Mouse (Mus musculus): ENCODE data around the gene Ubxn4.
"Not testable (repeated sequence)": the region's sequence is repeated elsewhere in the genome, so short reads cannot be mapped to it uniquely, and the experiment has no call there.

Ubxn4 gene

DNA sequence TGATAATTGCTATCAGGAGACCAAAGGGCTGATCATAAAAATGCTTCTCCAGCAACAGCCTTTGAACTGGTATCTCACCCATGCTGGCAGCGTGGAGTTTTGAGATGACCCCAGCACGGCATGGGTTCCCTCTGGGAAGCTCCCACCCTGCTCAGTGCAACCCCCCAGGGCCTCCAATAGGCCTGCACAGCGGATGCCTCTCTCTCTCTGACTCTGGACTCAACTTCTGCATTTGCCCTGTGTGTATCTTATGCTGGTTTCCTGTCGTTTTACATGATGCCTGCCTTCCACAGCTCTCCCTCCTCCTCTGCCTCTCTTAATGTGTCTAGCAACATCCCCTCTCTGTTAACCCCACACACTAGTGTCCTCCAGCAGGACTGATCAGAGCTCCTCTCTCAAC, 70.9 kb downstream of the Ubxn4 start:
- DNase-seq (ENCODE audit: low spot score in 2 of 2) = no peak

DNA sequence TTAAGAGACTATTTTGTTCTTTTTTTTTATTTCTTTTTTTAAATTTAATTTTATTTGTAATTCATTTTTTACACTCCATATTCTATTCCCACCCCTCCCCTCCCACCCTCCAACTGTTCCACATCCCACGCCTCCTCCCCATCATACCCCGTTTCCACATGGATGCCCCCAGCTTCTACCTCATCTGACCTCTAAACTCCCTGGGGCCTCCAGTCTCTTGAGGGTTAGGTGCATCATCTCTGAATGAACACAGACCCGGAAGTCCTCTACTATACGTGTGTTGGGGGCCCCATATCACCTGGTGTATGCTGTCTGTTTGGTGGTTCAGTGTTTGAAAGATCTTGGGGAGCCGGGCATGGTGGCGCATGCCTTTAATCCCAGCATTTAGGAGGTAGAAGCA, 75.5 kb downstream of the Ubxn4 start:
- not testable (repeated sequence) for DNase-seq (ENCODE audit: low spot score in 2 of 2)

GRCm38 (mm10) chr1:128323026-128323643, 79.4 kb downstream of the Ubxn4 start:
- DNase-seq (ENCODE audit: low spot score in 2 of 2) = no peak

DNA sequence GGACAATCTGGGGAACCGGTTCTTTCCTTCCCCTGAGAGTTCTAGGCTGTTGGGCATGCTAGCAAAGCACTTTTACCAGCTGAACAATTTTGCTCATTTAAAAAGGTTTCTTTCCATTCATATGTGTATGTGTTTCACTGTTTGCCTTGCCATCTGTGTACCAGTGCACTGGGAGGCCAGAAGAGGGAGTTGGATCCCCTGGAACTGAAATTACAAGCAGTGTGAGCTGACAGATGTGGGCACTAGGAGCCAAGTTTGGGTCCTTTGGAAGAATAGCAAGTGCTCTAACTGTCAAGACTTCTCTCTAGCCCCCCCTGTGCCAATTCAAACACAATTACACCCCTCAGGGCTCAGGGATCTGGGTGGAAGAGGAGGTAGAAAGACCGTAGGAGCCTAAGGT, 81.0 kb downstream of the Ubxn4 start:
- no peak for DNase-seq (ENCODE audit: low spot score in 2 of 2)

DNA sequence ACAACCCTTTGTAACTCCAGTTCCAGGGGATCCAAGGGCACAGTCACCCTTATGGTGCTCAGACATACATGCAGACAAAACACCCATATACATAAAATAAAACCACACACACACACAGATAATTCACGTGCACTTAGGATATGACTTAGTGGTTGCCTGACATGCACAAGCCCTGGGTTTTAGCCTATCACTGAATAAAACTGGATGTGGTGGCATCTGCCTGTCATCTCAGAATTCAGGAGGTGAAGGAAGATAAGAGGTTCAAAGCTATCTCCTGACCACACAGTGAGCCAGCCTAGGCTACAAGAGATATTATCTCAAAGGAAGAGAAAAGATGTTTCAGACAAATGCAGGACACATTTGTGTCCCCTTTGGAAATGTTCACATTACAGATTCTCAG, 83.4 kb downstream of the Ubxn4 start:
- no peak for DNase-seq (ENCODE audit: low spot score in 2 of 2)

GRCm38 (mm10) chr1:128328218-128328617, 84.5 kb downstream of the Ubxn4 start, which contains the start of gene Lct:
Gene Lct (minus strand): TSS chr1:128328318.
- DNase-seq (ENCODE audit: low spot score in 2 of 2) = no peak
